Mouse (Mus musculus) spleen, adult 12 weeks (tissue): Measurements from ENCODE around the gene Gm9747.

Experiments used
- DNase-seq: peaks from one replicate; pipeline ENCODE4 v3.0.0; 2022; ENCODE audit warnings: low spot score

Gene Gm9747

GRCm38 (mm10) chr1:82257457-82257856, 24.5 kb downstream of the Gm9747 start:
- DNase-seq: no peak

GRCm38 (mm10) chr1:82258331-82258730, 25.4 kb downstream of the Gm9747 start:
- no peak for DNase-seq

GRCm38 (mm10) chr1:82260055-82260454, 27.1 kb downstream of the Gm9747 start:
- no peak for DNase-seq

- no peak for DNase-seq
Measured at GRCm38 (mm10) chr1:82261053-82261618, 28.2 kb downstream of the Gm9747 start.

- DNase-seq: no peak
Measured at GRCm38 (mm10) chr1:82261638-82262037, 28.7 kb downstream of the Gm9747 start.

GRCm38 (mm10) chr1:82262331-82262730, 29.4 kb downstream of the Gm9747 start:
- DNase-seq: no peak

GRCm38 (mm10) chr1:82267547-82267946, 34.6 kb downstream of the Gm9747 start:
- no peak for DNase-seq

- no peak for DNase-seq
Measured at GRCm38 (mm10) chr1:82272231-82272630, 39.3 kb downstream of the Gm9747 start.

- no peak for DNase-seq
Measured at GRCm38 (mm10) chr1:82273529-82273928, 40.6 kb downstream of the Gm9747 start.

GRCm38 (mm10) chr1:82274361-82274760, 41.4 kb downstream of the Gm9747 start:
- DNase-seq: no peak

- DNase-seq: no peak
Measured at GRCm38 (mm10) chr1:82279768-82280167, 46.9 kb downstream of the Gm9747 start.

- DNase-seq: no peak
Measured at GRCm38 (mm10) chr1:82281823-82282222, 48.9 kb downstream of the Gm9747 start.

GRCm38 (mm10) chr1:82282992-82283611, 50.2 kb downstream of the Gm9747 start:
- peak; percentile 40 for DNase-seq

GRCm38 (mm10) chr1:82283901-82284301, 51.0 kb downstream of the Gm9747 start:
- DNase-seq: no peak

GRCm38 (mm10) chr1:82284403-82284802, 51.5 kb downstream of the Gm9747 start:
- DNase-seq: no peak
